In the genomic region with DNA sequence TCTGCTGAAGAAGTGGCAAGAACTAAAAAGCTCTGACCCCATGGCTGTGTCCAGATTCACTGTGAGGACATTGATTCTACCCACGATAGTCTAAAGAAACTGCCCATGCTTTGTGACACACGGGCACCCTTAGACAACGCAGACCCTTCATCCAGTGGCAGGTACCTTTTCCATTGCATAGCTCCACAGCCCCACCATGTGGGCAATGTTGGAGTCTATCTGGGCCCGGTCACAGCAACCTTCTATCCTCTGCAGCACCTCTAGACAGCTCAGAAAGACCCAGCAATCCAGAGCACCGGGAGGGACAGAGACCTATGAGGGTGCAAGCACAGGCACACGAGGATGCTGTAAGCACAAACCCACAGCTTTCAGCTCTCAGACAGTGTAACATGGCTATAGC, we compare ENCODE assay signal across 9 mouse cellular contexts. TPM values are rescaled to one million over a fixed set of nuclear protein-coding genes. Genes with fewer than 3 reads are reported as not detected.
DNase-seq lines count a peak whose midpoint lies in the region; ATAC-seq and TF ChIP-seq lines count a peak whose summit lies in the region.
"Had no signal": no experiment of that assay in that cellular context is flagged by ENCODE, and none has a peak within 500 bp of the region (broad histone marks: within the 10 kb centered on the region; RNA-seq: fewer than 3 reads in every experiment).

No protein-coding gene starts in this region.

- no peak overlapping the region for H3K4me3 ChIP-seq in hindbrain, embryonic 15.5 days
- no peak overlapping the region for H3K4me3 ChIP-seq in hindbrain, embryonic 13.5 days
- no peak overlapping the region for H3K4me3 ChIP-seq in testis, adult 2 months (ENCODE audit: control insufficient read depth, low read depth, low read length)

- no peaks in the 10 kb centered on the region for H3K27me3 ChIP-seq in hindbrain, embryonic 15.5 days
- no peaks in the 10 kb centered on the region for H3K27me3 ChIP-seq in hindbrain, embryonic 13.5 days
- no peaks in the 10 kb centered on the region for H3K27me3 ChIP-seq in testis, adult 2 months (ENCODE audit: control insufficient read depth, insufficient read depth, low read length)

- no peak overlapping the region for H3K9ac ChIP-seq in hindbrain, embryonic 15.5 days
- no peak overlapping the region for H3K9ac ChIP-seq in hindbrain, embryonic 13.5 days

- no peak for DNase-seq in testis, postnatal 14 days (ENCODE audit: low spot score)
- peak; percentile 1 for DNase-seq in forelimb bud, embryonic 11.5 days (ENCODE audit: low read depth, low spot score)
- DNase-seq in adrenal gland, postnatal 4 days (ENCODE audit: low spot score in 2 of 2): no peak
- DNase-seq in spleen, postnatal 36 days (ENCODE audit: low spot score in 2 of 2): no peak
- no peak for DNase-seq in right cerebral cortex, postnatal 36 days (ENCODE audit: low spot score in 2 of 2)

- H3K9me3 ChIP-seq in hindbrain, embryonic 15.5 days: no peaks in the 10 kb centered on the region
- no peaks in the 10 kb centered on the region for H3K9me3 ChIP-seq in hindbrain, embryonic 13.5 days

- H3K4me2 ChIP-seq in hindbrain, embryonic 15.5 days: no peak overlapping the region
- no peak overlapping the region for H3K4me2 ChIP-seq in hindbrain, embryonic 13.5 days
- H3K4me2 ChIP-seq: heart, embryonic 11.5 days had no signal

- H3K27ac ChIP-seq in hindbrain, embryonic 15.5 days (replicated peaks): no peak overlapping the region
- H3K27ac ChIP-seq in hindbrain, embryonic 13.5 days: no peak overlapping the region
- no peak overlapping the region for H3K27ac ChIP-seq in testis, adult 2 months (ENCODE audit: control insufficient read depth, insufficient read depth, low read depth, low read length)

- no peaks in the 10 kb centered on the region for H3K4me1 ChIP-seq in hindbrain, embryonic 15.5 days (replicated peaks)
- H3K4me1 ChIP-seq in hindbrain, embryonic 13.5 days (replicated peaks): no peaks in the 10 kb centered on the region
- no peaks in the 10 kb centered on the region for H3K4me1 ChIP-seq in testis, adult 2 months (ENCODE audit: control insufficient read depth, insufficient read depth, low read length)

- 71% methylated on average over 6 of the region's 6 CpGs for WGBS in hindbrain, embryonic 15.5 days
- 71% methylated on average over 6 of the region's 6 CpGs for WGBS in hindbrain, embryonic 13.5 days

- 0 out of 2 replicates have a peak, but pooled peaks have one; percentile 27 for ATAC-seq in hindbrain, embryonic 15.5 days (ENCODE audit: low FRiP score, low read depth)
- no peak for ATAC-seq in hindbrain, embryonic 13.5 days (ENCODE audit: low FRiP score)

- H3K36me3 ChIP-seq in hindbrain, embryonic 15.5 days: peaks cover 88% of the 10 kb centered on the region
- H3K36me3 ChIP-seq in hindbrain, embryonic 13.5 days: peaks cover 98% of the 10 kb centered on the region
- H3K36me3 ChIP-seq in testis, adult 2 months (ENCODE audit: control insufficient read depth, insufficient read depth, low read length): peaks cover 7% of the 10 kb centered on the region

- TF ChIP-seq CTCF in testis, adult 2 months (IDR thresholded peaks at IDR 0.05; ENCODE audit: control insufficient read depth, insufficient read depth, insufficient replicate concordance, low read depth, low read length): peak; percentile 21; the same call in 1 of the 2 replicates

- TF ChIP-seq POLR2A in testis, adult 2 months (IDR thresholded peaks at IDR 0.05; ENCODE audit: control insufficient read depth, low read depth, low read length): no peak

RNA-seq across cellular contexts. Expression of a gene that starts 26.4 kb away (rescaled TPM):
- 16.6 and 16.8 TPM in 2 replicates for polyA plus RNA-seq in hindbrain, embryonic 15.5 days (2015; fragmentation: Nextera tagmentation; extraction: Ambion mirVana)
- 15.5 and 17.3 TPM in 2 replicates for polyA plus RNA-seq in hindbrain, embryonic 13.5 days (2015; fragmentation: Nextera tagmentation; extraction: Ambion mirVana)
- polyA plus RNA-seq in testis, adult 2 months (2012; rRNA removed): 5.8 and 6.4 TPM in 2 replicates
- total RNA-seq in adrenal gland, postnatal 4 days (2021): 10 to 100 TPM; 17.8 to 18.5 TPM

RNA-seq across cellular contexts. Expression of a gene that starts 33.1 kb away (rescaled TPM):
- 27.5 and 29.4 TPM in 2 replicates for polyA plus RNA-seq in hindbrain, embryonic 15.5 days (2015; fragmentation: Nextera tagmentation; extraction: Ambion mirVana)
- 23.1 and 24.7 TPM in 2 replicates for polyA plus RNA-seq in hindbrain, embryonic 13.5 days (2015; fragmentation: Nextera tagmentation; extraction: Ambion mirVana)
- 20.3 and 20.4 TPM in 2 replicates for polyA plus RNA-seq in testis, adult 2 months (2012; rRNA removed)
- 10 to 100 TPM; 48.8 to 50.2 TPM for total RNA-seq in adrenal gland, postnatal 4 days (2021)

RNA-seq across cellular contexts. Expression of a gene that starts 41.7 kb away (rescaled TPM):
- polyA plus RNA-seq in hindbrain, embryonic 15.5 days (2015; fragmentation: Nextera tagmentation; extraction: Ambion mirVana): 27.7 and 29.9 TPM in 2 replicates
- 20.3 and 21.8 TPM in 2 replicates for polyA plus RNA-seq in hindbrain, embryonic 13.5 days (2015; fragmentation: Nextera tagmentation; extraction: Ambion mirVana)
- 23.2 and 26.1 TPM in 2 replicates for polyA plus RNA-seq in testis, adult 2 months (2012; rRNA removed)
- total RNA-seq in adrenal gland, postnatal 4 days (2021): 100 to 1,000 TPM; 150 to 164 TPM
